Mouse (Mus musculus): ENCODE measurements around the gene Slc37a2. TPM values are rescaled to one million over a fixed set of nuclear protein-coding genes. Genes with fewer than 3 reads are reported as not detected.
"Not testable (repeated sequence)": the region's sequence is repeated elsewhere in the genome, so short reads cannot be mapped to it uniquely, and the experiment has no call there.

Gene Slc37a2
- under 1 TPM; 0.17 to 0.65 (median 0.23) TPM for total RNA-seq (2022)

DNA sequence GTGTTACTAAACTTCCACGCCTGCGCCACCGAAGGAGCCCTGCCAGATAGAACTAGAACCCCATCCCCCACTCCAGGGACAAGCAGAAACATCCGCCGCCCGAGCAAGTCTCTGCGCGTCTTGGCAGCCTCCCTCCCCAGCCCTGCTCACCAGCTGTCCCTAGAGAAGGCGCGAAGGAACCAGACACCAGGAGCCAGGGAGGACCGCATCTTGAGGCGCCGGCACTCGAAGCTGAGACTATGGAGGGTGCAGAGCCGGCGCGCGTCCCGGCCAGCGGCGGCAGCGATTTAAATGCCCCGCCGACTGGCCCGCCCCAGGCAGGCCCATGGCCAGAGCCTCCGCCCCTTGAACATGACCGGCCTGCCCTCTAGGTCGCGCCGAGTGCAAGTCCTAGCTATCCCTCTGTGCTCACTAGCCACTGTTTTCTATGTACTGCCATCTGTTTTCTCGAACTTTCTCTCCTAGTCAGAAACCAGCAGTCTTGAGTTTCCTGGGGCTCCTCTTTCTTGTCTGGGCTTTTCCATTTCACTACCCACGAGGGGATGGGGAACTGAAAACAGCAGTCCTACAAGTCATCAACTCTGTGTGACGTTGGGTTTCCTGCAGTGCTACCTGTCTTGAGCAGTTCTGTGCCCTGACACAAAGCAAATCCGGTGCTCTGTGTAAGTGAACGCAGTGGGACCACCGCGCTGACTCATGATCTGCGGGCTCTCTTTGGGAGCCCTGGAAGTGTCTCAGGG, at the start of gene Slc37a2:
Gene Slc37a2, minus strand, starts transcription at position 590 of the 740 bp plus-strand sequence.
- peak; percentile 44 to 59 for DNase-seq (ENCODE audit: low spot score in 2 of 2)

DNA sequence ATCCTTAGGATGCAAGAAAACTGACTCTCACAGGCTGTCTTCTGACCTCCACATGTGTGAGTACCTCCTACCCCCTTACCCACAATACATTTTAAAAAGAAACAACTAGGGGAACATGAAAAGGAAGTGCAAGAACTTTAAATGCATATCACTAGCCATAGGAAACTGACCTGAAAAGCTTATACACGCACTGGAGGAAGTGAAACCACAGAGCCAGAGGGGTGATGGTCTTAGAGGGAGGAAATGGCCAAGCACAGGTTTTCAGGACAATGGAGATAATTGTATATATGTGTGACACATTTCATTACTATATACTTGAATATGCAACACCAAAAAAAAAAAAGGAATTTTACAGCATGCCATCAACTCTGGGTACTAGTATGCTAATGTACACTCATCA, 46.2 kb upstream of the Slc37a2 start:
- DNase-seq (ENCODE audit: low spot score in 2 of 2): no peak

DNA sequence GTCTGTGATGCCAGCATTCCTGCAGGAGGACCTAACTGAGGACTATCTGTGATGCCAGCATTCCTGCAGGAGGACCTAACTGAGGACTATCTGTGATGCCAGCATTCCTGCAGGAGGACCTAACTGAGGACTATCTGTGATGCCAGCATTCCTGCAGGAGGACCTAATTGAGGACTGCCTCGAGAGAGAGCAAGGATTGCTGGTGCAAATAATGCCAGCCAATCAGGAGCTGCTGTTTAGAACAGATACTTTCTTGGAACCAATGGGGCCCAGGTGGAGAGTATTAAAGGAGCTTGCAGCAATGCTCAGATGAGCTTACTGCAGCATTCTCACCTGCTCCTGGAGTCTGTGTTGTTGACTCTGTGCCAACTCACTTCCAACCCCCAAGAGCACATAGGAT, 45.0 kb upstream of the Slc37a2 start:
- not testable (repeated sequence) for DNase-seq (ENCODE audit: low spot score in 2 of 2)

DNA sequence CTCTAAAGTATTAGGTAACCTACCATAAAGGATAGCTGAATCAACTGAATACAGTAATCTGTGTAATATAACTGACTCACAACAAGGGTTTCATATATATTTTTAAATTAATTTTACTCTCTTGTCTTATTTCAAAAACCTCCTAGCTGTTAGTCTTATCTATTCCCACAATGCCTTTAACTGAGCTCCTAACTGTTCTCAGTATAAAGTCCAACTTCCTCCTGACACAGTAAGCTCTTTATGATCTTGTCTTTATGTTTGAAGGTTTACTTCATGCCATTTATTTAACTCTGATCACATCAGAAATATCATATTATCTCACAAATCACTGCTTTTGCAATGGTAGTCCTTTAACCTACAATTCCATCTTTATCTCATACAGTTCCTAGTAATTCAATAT, 40.0 kb upstream of the Slc37a2 start:
- no peak for DNase-seq (ENCODE audit: low spot score in 2 of 2)

DNA sequence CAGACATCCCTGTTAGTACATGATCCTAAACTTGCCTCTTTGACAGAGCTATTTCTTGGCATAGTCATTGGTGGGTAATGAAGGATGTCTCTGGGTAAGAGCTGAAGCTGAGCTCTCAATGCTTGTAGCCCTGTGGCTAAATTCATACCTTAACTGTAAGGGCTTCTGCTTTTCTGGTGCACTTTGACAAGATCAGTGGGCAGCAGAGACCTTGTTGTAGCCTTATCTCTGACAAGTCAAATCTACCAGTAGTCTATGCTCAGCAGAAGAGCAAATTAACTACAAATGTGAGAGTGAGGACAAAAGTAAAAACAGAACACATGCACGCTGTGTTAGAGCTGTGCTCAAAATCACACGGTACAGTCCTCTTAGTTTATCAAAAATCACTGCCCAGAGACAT, 11.1 kb upstream of the Slc37a2 start:
- no peak for DNase-seq (ENCODE audit: low spot score in 2 of 2)

DNA sequence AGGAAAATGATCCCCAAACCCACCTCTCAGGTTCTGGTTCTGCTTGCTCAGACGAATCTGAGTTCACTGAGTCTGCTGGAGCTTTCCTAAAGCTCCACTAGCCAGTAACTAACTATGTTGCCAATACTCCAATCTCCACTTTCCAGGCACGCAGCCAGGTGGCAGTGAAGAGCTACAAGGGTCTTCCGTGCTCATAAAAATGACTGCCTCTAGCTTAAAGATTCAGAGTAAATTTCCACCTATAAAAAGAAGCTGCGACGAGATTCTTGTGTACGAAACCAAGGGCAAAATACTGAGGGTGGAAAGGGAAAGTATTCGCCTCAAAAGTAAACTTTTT, 319 bp upstream of the Slc37a2 start:
- no peak for DNase-seq (ENCODE audit: low spot score in 2 of 2)

DNA sequence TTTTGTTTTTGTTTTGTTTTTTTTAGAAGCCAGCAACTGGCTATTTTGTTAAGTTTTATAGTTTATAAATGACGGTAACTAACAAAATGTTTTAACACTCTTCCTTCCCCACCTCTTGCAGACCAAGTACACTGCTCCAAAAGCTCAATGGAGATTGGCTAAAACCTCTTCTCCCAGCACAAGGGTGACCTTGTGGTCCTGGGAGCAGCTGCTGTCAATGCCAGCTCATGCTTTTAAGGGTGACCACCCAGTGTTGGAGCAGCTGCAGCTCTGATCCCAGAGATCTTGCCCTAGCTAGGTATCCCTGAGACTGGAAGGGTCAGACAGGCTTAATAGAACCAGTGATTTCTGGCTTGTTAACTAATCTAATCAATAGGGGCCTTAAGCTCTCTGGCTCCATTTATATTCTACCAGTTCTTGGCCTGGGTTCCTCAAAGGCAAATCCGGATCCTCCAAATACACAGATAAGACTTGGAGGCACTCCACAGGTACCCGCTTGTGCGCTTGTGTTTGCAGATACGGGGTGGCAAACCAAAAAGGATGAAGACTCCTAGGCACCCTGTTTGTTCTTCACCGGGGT, 917 bp downstream of the Slc37a2 start:
- DNase-seq (ENCODE audit: low spot score in 2 of 2): no peak

DNA sequence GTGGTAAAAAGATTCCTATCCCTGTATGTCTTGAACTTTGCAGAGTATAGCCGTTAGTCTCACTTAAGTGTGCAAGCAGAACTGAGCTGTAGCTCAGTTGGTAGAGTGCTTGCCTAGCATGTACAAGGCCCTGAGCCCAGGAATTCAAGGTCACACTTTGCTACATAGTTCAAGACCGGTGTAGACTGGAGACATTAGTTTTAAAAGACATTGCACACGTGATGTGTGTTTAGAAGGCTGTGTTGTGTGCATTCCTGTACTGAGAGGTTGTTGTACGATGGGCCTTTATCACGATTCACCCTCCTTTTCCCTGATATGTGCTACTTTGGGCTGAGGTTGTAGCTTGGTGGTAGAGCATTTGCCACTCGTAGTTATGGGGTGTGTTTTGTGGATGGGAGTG, 4.9 kb downstream of the Slc37a2 start:
- no peak for DNase-seq (ENCODE audit: low spot score in 2 of 2)

DNA sequence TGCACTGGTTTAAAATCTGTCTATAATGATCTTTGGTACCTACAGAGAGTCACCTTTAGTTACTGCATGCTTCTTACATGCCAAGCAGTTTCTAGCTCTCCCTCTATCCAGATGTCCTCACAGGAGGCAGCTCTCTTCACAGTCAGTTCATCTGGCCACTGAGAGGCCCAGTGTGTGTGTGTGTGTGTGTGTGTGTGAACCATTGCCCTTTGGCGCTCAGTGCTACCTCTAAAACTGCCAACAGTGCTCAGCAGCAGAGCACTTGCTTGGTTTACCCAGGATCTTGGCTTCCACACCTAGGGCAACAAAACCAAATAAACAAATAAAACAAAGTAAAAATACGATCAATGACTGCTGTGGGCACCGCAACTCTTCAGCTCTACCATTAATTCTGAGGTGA, 5.6 kb downstream of the Slc37a2 start:
- no peak for DNase-seq (ENCODE audit: low spot score in 2 of 2)

DNA sequence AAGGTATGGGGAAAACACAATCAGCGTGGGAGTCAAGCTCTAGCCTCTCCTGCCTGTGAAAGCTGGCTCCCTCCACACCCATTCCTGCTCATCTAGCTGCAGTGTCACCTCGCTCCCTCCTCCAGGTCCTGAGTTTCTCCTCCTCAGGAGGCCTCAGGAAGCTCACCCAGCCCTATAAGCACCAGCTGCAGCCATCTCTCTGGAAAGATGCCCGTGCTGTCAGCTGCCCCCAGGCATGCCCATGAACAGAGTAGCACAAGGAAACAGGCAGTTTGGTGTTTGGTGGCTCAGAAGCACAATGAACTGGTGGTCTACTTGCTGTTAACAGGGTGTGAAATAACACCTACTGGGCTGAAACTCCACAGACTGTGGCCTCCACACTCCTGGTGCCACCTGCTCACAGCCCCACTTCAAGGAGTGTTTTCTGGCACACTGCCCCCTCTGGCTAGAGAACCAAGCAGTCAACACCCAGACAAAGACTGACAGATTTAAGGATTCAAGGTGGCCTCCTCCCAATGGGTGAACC, 7.1 kb downstream of the Slc37a2 start:
- DNase-seq (ENCODE audit: low spot score in 2 of 2): no peak

DNA sequence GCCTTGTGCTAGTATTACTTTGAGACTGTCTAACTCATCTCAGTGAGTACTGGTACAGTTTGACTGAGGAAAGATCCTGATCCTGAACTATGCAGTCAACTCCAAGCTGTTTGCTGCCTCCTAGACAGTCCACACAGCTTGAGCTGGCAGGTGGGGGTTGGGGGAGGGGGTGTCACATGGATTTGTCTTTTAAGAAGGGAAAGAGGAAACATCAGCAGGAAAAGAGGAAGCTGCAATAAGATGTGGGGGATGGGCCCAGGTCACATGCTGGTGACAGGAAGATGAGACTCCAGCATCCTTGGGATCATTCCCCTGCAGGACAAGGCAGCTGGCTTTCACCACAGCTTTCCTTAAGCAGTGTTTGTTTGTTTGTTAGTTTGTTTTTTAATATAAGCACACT, 8.1 kb downstream of the Slc37a2 start:
- DNase-seq (ENCODE audit: low spot score in 2 of 2): no peak

DNA sequence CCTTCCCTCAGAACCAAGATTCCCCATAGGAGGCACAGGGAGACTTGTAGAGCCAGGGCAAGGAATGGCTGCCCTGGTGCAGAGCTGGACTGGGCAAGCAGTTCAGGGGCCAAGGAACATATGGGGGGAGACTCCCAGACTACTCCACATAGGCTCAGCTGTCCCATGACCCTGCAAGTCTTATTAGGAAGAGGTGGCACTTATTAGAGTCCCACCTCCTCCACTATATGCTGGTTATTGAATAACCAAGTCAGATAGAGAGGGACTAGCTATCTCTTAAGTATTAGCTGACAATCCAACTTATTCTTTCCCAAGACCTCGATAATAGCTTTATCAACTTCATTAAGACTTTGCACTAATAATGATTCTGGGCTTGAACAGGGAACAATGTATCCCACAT, 9.7 kb downstream of the Slc37a2 start:
- DNase-seq (ENCODE audit: low spot score in 2 of 2): no peak

DNA sequence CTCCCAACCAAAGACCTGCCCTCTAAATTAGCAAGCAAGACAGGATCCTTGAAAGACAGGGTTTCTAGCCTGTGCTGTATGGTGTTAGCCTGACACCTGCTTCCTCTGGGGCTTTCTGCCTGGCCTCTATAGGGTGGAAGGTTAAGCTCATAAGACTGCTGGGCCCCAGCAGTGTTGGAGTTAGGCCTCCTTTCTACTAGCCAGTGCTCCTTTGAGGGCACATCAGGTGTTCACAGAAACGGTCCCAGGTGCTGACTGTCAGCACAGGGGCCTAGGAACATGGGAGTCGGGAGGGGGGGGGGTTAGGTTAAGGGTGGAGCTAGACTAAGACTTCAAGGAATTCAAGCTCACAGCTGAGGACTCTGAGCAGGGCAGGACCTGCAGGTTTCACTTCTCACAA, 10.1 kb downstream of the Slc37a2 start:
- DNase-seq (ENCODE audit: low spot score in 2 of 2): no peak

DNA sequence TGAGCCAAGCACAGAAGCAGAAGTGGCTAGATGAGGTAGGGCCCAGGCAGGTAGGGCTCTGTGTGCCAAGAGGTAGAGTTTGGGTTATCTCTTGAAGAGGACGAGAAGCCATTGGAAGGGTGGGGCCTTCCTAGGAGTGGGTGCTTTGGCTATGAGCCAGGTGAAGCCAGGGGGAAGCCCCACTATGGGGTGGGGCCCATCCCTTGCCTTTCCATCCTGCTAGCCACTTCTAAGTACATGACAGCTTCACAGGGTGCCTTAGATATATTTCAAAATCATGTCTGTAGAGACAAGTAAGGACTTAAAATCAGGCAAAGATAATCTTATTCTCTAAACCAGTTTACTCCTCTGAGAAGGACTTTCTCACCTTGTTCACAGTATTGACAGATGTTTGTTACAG, 10.9 kb downstream of the Slc37a2 start:
- DNase-seq (ENCODE audit: low spot score in 2 of 2): no peak

DNA sequence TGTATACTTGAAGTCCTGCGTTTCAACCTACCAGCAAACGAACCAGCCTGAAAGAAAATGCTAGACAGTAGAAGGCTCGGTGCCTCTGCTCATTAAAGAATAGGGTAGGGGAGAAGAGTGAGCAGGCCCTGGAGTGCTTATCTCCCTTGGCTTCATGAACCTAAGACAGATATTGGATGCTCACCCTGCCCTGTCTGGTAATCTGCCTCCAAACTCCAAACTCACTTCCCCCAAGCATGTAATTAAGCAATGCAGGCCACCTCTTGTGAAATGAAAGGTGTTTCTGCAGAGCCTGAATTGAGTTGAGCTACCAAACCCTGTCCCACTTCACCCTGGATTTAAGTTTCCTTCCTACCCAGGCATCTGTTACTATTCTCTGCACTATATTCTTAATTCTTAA, 12.8 kb downstream of the Slc37a2 start:
- no peak for DNase-seq (ENCODE audit: low spot score in 2 of 2)

DNA sequence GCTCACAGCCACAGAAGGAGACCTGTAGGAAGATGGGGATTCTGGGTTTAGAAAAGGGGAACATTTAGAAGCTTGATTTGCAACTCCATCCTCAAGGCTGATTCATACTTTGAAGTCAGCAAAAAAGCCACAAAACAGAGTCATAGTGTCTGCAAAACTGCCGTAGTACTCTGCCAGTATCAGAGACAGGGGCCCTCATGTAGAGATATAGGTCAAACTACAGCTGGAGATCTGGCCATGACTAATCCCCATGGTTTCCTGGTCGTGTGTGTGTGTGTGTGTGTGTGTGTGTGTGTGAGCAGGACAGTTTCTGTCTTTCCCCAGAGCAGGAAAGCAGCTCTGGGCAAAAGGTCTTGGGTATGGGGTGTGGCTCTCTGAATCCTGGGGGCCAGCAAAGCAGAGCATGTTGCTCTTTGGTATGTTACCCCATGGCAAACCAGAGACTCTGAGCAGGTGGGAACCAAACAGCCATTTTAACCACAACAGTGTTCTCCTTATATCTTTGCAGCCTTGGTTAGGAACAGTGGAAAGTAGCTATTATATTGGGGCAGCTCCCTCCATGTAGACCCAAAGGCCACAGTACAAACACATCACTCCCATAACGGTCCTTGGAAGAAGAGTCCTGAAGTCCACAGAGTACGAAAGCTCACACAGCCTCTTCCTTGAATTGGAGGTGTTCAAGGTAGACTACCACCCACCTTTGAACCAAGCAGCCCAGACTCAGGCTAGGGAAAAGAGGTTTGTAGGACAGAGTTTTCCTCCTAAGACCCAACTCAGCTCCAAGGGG, 19.4 kb downstream of the Slc37a2 start:
- DNase-seq (ENCODE audit: low spot score in 2 of 2): no peak

DNA sequence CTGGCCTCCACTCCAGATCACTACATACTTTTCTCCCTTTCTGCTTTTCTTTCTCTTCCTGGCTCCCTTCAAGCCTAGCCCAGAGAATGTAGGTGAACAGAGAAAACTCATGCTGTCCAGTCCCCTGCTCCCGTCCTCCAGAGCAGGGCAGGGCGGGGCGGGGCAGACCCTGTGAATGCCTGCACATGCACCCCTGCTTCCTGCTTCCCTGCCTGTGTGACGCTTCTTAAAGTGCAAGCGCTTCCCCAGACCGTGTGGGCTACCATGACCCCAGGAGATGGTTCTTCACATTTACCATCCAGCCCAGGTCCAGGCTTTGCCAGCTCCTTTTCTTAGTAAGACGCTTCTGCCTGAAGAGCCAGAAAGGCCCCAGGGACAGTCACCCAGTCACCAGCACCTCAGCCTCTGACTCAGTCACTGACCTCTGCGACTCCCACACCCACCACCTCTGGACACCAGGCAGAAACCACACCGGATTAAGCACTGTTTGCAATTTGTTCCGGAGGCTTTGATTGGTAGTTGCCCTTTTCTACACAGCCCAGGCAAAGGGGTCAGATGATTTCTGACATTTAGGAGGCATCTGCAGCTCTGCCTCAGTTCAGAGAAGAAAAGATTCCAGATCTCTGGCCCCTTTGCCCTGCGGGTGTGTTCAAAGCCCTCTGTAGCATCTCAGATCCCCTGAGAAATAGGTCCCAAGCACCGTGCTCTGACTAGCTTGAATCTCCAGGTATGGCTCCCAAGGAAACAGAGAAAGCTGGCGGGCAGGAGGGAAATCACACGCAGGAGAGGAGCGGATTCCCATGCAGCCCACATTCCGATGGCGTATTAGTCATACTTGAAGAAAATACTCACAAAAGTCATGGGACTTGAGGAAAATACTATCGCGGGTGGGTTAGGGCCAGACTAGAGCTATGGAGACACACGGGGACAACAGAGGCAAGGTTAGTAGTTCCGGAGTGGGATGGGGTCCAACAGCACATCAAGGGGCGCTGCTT, 23.0 kb downstream of the Slc37a2 start:
- no peak for DNase-seq (ENCODE audit: low spot score in 2 of 2)

DNA sequence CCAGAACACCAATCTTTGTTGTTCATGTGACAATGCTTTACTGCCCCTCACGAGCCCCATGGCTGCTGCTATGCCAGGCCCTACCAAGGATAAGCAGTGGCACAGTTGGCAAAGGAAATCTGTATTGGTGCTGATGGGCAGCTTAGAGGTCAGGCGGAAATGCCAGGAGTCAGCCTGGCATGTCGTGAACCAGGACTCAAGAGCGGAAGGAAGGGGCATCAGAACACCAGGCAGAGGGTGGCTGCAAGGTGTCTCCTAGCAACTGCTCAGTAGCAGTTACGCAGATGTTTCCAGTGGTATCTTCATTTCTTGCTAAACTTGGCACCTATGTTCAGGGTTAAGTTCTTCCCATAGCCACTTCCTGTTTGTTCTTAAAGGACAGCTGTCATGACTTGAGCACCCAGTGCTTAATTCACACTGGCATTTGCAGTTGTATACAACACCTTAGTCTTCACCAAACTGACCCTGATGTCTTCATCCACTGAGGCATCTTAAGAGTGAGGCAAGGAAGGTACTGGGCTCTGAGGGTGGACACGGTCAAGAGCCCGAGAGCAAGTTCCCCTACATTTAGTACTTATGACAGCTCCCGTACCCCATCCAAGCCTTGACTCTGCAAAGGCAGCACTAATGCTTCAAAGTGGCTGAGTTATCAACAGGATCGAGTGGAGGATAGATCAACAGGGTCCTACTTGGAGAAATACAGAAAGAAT, 24.9 kb downstream of the Slc37a2 start:
- no peak for DNase-seq (ENCODE audit: low spot score in 2 of 2)

DNA sequence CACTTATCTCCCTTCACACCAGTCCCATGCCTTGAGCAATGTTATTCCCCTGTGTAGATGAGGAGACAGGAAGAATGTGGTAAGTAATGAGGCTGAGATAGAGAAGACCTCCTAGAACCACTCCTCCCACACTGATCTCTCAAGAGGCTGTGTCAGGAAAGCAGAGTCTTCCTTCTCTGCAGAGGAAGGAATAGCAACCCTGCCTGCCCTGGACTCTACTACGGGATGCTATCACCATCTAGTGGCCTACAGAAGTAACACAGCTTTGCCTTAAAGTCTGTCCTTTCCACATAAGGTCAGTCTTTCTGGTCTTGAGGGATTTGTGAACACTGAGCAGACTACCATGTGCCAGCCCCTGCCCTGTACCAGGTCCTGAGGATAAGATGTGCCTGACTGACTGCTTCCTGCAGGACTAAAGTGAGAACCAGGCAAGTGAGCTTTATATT, 25.6 kb downstream of the Slc37a2 start:
- DNase-seq (ENCODE audit: low spot score in 2 of 2): peak; percentile 31 to 33

DNA sequence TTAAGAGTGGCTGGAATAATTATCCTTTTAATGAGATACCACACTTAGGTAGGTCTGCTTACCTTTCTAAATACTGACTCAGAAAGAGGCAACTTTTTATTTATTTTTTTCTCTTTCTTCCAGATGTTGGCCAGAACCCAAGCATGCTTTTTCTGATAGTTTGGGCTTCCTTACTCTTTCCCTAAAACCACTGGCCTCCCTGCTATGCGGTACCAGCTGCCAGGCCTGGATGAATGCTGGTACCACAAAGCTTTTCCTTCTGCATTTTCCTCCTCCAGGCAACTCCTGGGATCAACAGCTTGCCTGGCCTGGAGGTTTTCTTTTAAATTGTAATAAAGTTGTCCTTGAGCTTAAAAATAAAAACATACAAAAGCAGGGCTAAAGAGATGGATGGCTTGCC, 30.0 kb downstream of the Slc37a2 start:
- no peak for DNase-seq (ENCODE audit: low spot score in 2 of 2)

DNA sequence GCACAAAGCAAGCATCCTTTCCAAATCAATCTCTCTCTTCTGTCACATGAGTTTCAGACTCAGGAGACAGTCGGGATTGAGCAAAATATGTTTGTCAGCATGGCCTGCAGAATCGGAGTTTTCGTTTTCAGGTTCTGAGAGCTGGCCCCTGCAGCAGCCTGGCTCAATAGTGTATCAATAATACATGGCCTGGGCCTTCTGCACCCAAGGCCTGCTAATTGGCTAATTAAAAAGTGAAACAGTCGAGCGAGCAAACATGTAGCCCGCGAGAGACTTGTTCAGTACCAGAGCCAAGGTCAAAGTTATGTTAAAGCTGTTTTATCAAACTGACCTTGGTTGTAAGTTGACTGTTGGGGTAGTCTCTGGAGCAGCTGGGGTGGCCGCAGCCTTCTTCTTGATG, 34.8 kb downstream of the Slc37a2 start:
- no peak for DNase-seq (ENCODE audit: low spot score in 2 of 2)
